Mouse (Mus musculus) adrenal gland, postnatal 36 days (tissue): Measurements from ENCODE around the gene Olfr218. TPM values are rescaled to one million over a fixed set of nuclear protein-coding genes. Genes with fewer than 3 reads are reported as not detected.
"Not testable (repeated sequence)": the region's sequence is repeated elsewhere in the genome, so short reads cannot be mapped to it uniquely, and the experiment has no call there.

Source experiments
- DNase-seq, 2 experiments: peaks; one replicate each; pipeline ENCODE4 v3.0.0; 2021; ENCODE audit warnings: mixed read lengths in 1 of 2
- long read RNA-seq, 2 experiments: library from polyadenylated mRNA; stranded (forward); transcript quantifications; one replicate each; pipeline ENCODE4 v2.0.0; 2021; ENCODE audit warnings: borderline sequencing depth in 2 of 2
- total RNA-seq, 2 experiments: library from RNA; stranded (reverse); gene quantifications; 2 replicates each; pipeline ENCODE4 v1.2.3; 2021

The Olfr218 gene
- total RNA-seq: not detected
- long read RNA-seq, experiment 1: 0 reads
- long read RNA-seq, experiment 2: 0 reads

DNA sequence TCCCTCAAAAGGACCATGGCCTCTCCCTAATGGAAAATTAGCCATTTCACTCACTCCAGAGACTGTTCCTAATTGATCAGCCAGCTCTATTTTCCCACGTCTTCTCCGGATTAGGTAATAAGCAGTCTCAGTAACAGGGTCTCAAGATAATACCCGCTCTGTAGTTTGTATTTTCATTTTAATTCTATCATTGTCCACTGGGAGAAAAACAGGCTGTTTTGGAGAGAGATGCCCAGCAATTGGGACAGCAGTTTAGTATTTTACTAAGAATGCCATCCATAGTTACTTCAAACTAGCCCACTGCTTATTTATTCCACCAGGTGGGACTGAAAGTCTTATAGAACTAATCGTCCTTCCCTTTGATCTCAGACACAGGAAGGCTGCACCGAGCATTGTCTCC, at the start of gene Olfr218:
Gene Olfr218, plus strand, starts transcription at position 301 of the 400 bp plus-strand sequence.
- no peak for DNase-seq

DNA sequence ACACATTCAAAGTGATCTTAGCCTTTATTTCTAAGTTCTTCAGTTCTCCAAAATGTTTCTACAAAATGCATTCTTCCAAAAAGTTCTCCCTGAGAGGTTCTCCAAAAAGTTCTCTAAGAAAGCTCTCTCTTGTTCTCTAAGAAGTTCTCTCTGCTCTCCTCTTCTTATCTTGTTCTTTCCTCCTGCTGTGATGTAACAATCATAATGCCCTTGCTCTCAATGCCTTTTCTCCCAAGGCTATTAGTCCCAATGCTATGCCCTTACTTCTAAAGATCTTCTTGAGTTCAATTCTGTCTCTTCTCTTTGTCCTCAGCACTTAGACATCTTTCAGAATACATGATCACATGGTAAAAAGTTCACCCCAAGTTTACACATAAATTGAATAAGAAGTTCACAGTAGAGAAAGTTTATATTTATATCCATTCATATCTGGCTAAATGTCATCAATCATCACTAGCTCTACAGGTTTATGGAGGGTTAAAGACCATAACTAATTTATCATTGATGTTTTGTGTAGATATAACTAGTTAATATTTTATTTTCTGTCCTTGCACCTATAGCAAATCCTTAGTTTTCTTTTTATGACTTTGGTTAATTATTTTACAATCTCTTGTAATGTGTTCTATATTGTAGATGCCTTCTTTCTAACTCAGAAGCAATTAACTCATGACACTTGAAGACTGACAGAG, 23.3 kb upstream of the Olfr218 start:
- DNase-seq: no peak

DNA sequence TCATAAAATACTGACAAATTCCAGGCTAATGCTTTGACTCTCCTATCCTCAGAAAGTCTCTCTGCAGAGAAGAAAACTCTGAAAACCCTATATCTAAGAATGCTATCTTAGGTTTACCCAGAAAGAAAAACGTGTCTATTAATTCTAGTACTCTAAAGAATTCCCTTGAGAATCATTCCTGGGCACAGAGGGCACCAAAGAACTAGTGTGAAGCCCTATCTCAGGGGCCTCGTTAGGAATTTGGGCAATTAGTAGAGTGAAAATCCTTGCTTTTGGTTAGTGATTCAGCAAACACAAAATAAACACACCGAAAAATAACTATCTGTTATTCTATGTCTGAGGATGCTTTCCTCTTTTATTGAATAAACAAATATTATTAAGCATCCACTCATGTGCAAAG, 7.1 kb upstream of the Olfr218 start, which contains the start of gene Olfr1406:
Gene Olfr1406, minus strand, starts transcription at position 101 of the 400 bp plus-strand sequence.
- DNase-seq: no peak

DNA sequence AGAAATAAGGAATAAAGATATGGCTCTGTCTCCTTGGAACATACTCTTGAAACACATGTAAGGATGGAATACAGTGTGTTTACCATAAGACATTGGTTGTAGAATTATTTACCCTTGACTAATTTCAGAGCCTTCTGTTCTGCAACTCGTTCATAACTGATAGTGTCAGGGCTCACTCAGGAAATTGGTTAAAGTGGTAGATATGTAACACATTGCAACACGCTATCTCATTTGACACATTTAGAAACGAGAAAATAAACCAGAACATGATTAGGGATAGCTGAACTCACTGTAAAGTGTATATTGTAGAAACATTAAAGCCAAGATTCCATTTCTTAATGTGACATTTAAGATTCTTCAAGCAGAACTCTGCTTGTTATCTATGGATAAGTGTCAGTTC, 5.5 kb upstream of the Olfr218 start:
- no peak for DNase-seq

DNA sequence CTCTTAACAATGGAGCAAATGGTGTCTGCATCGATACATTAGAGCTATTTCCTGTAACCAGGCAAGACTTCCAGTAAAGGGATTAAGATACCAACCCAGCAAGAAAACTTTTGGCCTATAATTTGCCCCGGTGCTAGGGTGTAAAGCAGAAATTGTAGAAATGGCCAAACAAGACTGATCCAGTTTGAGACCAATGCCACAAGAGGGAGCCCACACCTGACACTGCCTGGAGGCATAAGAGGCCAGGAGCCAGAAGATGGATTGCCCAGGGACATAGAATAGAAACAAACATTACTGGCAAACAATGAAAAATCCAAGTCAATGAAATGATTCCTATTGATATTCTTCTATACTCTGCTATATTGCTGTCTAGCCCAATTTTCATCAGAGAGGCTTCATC, 1.2 kb upstream of the Olfr218 start:
- DNase-seq: no peak

DNA sequence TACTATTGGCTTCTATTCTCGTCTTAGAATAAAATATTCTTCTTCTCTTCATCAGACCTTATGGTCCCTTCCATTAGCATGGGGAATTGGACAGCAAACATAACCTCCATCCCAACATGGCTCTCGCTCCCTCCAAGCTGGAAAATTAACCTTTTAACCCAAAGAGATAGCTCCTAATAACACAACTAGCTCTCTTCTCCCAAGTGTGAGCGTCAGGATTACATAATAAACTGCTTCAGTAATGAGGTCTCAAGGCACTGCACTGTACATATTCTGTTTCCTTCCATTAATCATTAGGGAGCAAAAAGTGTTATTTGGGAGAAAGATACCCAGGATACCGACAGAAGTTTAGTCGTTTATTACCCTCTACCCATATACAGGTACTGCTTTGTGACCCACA, 14.5 kb downstream of the Olfr218 start, which contains the start of gene Olfr1404:
Gene Olfr1404, plus strand, starts transcription at position 301 of the 400 bp plus-strand sequence.
- no peak for DNase-seq

DNA sequence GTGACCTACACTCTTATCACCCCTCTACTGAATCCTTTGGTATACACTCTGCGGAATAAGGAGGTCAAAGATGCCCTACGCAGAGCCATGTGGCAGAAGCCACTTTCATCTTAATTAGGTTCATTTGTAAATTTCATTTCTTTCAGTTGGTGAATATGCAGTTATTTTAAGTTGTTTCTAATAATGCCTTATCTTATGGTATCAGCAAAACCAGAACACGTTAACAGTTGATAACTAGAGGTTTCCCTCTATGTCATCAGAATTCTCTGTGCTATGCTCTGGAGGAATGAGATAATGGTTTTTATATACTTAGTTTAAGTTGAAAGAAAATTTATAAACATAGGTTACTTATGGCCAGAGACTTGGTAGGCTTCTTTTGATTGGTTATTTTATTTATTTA, 18.9 kb downstream of the Olfr218 start:
- no peak for DNase-seq

DNA sequence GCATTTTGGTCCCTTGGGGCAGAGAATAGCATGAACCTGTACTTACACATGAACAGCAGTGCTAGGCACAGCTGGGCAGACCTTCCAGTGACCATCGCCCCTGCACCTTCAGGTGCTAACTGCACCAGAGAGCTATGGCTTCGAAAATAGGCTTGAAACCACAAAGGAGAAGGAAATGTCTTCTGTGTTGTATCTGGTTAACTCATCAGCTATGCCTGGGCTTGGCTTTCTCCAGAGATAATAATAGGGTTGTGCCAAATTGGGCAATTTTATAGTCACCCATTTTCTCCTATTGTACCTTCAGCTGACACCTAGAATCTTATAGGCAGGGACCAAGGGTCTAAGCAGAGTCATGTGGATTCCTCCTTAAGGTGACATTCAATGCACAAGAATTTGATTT, 29.5 kb downstream of the Olfr218 start, which contains the start of gene Fcer1a:
Gene Fcer1a, minus strand, starts transcription at position 134 of the 400 bp plus-strand sequence.
- no peak for DNase-seq

DNA sequence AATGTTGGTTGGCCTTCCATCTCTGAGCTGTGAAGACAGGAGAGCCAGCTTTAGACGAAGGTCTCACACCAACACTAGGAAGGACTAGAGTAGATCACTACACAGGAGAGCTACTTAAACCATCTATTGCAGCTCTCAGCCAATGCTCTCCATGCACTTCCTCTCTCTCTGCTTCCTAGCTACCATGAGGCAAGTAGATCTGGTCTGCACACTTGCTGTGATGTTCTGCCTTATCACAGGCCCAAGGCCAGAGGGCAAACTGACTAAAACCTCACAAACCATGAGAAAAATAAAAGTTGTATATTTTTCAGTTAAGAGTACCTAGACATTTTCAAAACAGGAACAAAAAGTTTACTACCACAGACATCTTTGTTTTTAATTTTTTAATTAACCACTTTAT, 39.4 kb downstream of the Olfr218 start:
- DNase-seq: not testable (repeated sequence)

DNA sequence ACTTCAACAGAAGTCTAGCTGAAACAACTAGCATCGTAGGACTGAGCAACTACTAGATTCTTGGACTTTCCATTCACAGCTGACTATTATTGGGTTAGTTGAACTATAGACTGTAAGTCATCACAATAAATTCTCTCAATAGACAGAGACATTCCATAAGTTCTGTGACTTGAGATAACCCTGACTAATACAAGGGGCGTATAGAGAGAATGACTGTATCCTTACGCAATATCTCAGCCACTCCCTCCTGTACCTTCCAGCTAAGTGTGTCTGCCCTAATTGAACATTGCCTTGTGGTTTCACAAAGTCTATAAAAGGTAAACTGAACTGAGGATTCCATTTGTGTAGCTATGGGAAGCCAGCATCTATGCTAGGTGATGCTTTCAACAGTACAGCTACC, 52.3 kb downstream of the Olfr218 start:
- DNase-seq: no peak

Other genes starting within 250 kb of the Olfr218 start
- gene Olfr16, start 247.4 kb upstream of the Olfr218 start, total RNA-seq: not detected
- not detected for gene Olfr1408, start 60.4 kb upstream of the Olfr218 start, total RNA-seq
- not detected for gene Olfr1406, start 7.2 kb upstream of the Olfr218 start, total RNA-seq
- gene Olfr1404, start 14.6 kb downstream of the Olfr218 start, total RNA-seq: not detected
- gene Fcer1a, start 29.4 kb downstream of the Olfr218 start, total RNA-seq: under 1 TPM in 1 of 2 experiments, not detected in 1; 0.30 TPM
- not detected for gene Olfr418, start 68.2 kb downstream of the Olfr218 start, total RNA-seq
- gene Mptx2, start 80.0 kb downstream of the Olfr218 start, total RNA-seq: not detected
- 1 to 10 TPM; 1.6 to 2.8 TPM for gene Ackr1, start 135.9 kb downstream of the Olfr218 start, total RNA-seq
- 1 to 10 TPM in 1 of 2 experiments, under 1 TPM in 1; 0.53 to 2.1 TPM for gene Aim2, start 153.1 kb downstream of the Olfr218 start, total RNA-seq
- gene Cadm3, start 169.9 kb downstream of the Olfr218 start, total RNA-seq: 1 to 10 TPM; 6.8 to 9.3 TPM